Mouse (Mus musculus) layer of hippocampus, adult 2 months (tissue): Measurements from ENCODE around the gene Atp1a2. TPM values are rescaled to one million over a fixed set of nuclear protein-coding genes. Genes with fewer than 3 reads are reported as not detected.

Experiments
- DNase-seq, 2 experiments: peaks; one replicate each; pipeline ENCODE4 v3.0.0; 2022; ENCODE audit warnings: low spot score in 2 of 2
- H3K27ac ChIP-seq: fragments of 200-600 bp; 2 replicates; pipeline ENCODE4 v1.8.1; 2022
- H3K4me3 ChIP-seq: fragments of 200-600 bp; 2 replicates; pipeline ENCODE4 v1.8.1; 2022; ENCODE audit warnings: mild to moderate bottlenecking
- CTCF ChIP-seq: fragments of 200-600 bp; conservative IDR thresholded peaks from 2 replicates; pipeline ENCODE4 v1.8.1; 2022; ENCODE audit warnings: antibody characterized with exemption, mild to moderate bottlenecking, moderate library complexity
- total RNA-seq, 2 experiments: library from RNA; stranded (reverse); gene quantifications; 2 replicates each; pipeline ENCODE4 v1.2.3; 2021

Gene Atp1a2
- total RNA-seq, 2 experiments from 2014 or later: 585 to 600 TPM

GRCm38 (mm10) chr1:172292880-172293279 lies 5.0 kb downstream of the Atp1a2 start:
- DNase-seq: no peak
- peak overlapping the region; percentile 77 for H3K27ac ChIP-seq
- H3K4me3 ChIP-seq: peak overlapping the region; percentile 20; the same call in 1 of the 2 replicates
- no peak for TF ChIP-seq CTCF

- no peak for DNase-seq
- no peak for TF ChIP-seq CTCF
- Histone ChIP-seq H3K4me3 (no peak overlapping the region), H3K27ac (no peak overlapping the region)
Observed at GRCm38 (mm10) chr1:172289617-172289946, 8.3 kb downstream of the Atp1a2 start.

- DNase-seq: no peak
- H3K27ac ChIP-seq: no peak overlapping the region
- TF ChIP-seq CTCF: no peak
- no peak overlapping the region for H3K4me3 ChIP-seq
Observed at GRCm38 (mm10) chr1:172288900-172289616, 8.8 kb downstream of the Atp1a2 start.

GRCm38 (mm10) chr1:172286740-172287139 lies 11.1 kb downstream of the Atp1a2 start:
- DNase-seq: no peak
- Histone ChIP-seq H3K4me3 (no peak overlapping the region), H3K27ac (peak overlapping the region; percentile 10; the same call in 1 of the 2 replicates)
- no peak for TF ChIP-seq CTCF

GRCm38 (mm10) chr1:172284221-172284620 lies 13.6 kb downstream of the Atp1a2 start:
- H3K27ac ChIP-seq: no peak overlapping the region
- no peak for DNase-seq
- no peak overlapping the region for H3K4me3 ChIP-seq
- TF ChIP-seq CTCF: no peak

- Histone ChIP-seq H3K4me3 (no peak overlapping the region), H3K27ac (peak overlapping the region; percentile 90)
- no peak for TF ChIP-seq CTCF
- no peak for DNase-seq
Observed at GRCm38 (mm10) chr1:172283073-172283472, 14.8 kb downstream of the Atp1a2 start.

GRCm38 (mm10) chr1:172281522-172282254 lies 16.2 kb downstream of the Atp1a2 start:
- peak overlapping the region; percentile 90 for H3K27ac ChIP-seq
- peak in 1 of 2 experiments; percentile 31 for DNase-seq
- TF ChIP-seq CTCF: peak; percentile 53
- H3K4me3 ChIP-seq: no peak overlapping the region

- Histone ChIP-seq H3K27ac (peak overlapping the region; percentile 90), H3K4me3 (no peak overlapping the region)
- DNase-seq: peak in 1 of 2 experiments; percentile 20
- TF ChIP-seq CTCF: no peak
Observed at GRCm38 (mm10) chr1:172279768-172280509, 17.9 kb downstream of the Atp1a2 start.

GRCm38 (mm10) chr1:172278328-172278727 lies 19.5 kb downstream of the Atp1a2 start:
- Histone ChIP-seq H3K4me3 (no peak overlapping the region), H3K27ac (peak overlapping the region; percentile 90)
- no peak for DNase-seq
- TF ChIP-seq CTCF: no peak

GRCm38 (mm10) chr1:172277172-172277571 lies 20.7 kb downstream of the Atp1a2 start:
- TF ChIP-seq CTCF: no peak
- Histone ChIP-seq H3K4me3 (no peak overlapping the region), H3K27ac (peak overlapping the region; percentile 28; the same call in 1 of the 2 replicates)
- no peak for DNase-seq

- TF ChIP-seq CTCF: no peak
- H3K27ac ChIP-seq: no peak overlapping the region
- DNase-seq: no peak
- no peak overlapping the region for H3K4me3 ChIP-seq
Observed at GRCm38 (mm10) chr1:172274547-172274946, 23.3 kb downstream of the Atp1a2 start.

- no peak overlapping the region for H3K27ac ChIP-seq
- TF ChIP-seq CTCF: no peak
- no peak for DNase-seq
- H3K4me3 ChIP-seq: no peak overlapping the region
Observed at GRCm38 (mm10) chr1:172274116-172274515, 23.7 kb downstream of the Atp1a2 start.

- Histone ChIP-seq H3K27ac (no peak overlapping the region), H3K4me3 (no peak overlapping the region)
- no peak for DNase-seq
- no peak for TF ChIP-seq CTCF
Observed at GRCm38 (mm10) chr1:172273386-172273785, 24.5 kb downstream of the Atp1a2 start.
